Mouse (Mus musculus) heart, embryonic 11.5 days (tissue): ENCODE data around the gene Trim14. TPM values are rescaled to one million over a fixed set of nuclear protein-coding genes. Genes with fewer than 3 reads are reported as not detected.

Source experiments
- ATAC-seq: fragments of 200-750 bp; cut with Nextera tagmentation; replicated peaks from 2 replicates; pipeline ENCODE4 v1.8.0; 2017; ENCODE audit warnings: moderate library complexity; ENCODE audit not compliant: insufficient number of reproducible peaks, low FRiP score, low TSS enrichment
- H3K27ac ChIP-seq: fragments of 300-500 bp; sonication (generic); 2 replicates; pipeline ENCODE4 v1.5.1; 2014; ENCODE audit warnings: mild to moderate bottlenecking, low read depth, low read length
- H3K27me3 ChIP-seq: fragments of 300-500 bp; sonication (generic); 2 replicates; pipeline ENCODE4 v1.6.1; 2014; ENCODE audit warnings: mild to moderate bottlenecking, low read length, mixed read lengths; ENCODE audit not compliant: control insufficient read depth, insufficient read depth
- H3K36me3 ChIP-seq: fragments of 300-500 bp; sonication (generic); 2 replicates; pipeline ENCODE4 v1.6.1; 2014; ENCODE audit warnings: mild to moderate bottlenecking, low read length, moderate library complexity, mixed read lengths; ENCODE audit not compliant: control insufficient read depth, insufficient read depth
- H3K4me1 ChIP-seq: fragments of 300-500 bp; sonication (generic); 2 replicates; pipeline ENCODE4 v1.6.1; 2014; ENCODE audit warnings: low read length; ENCODE audit not compliant: control insufficient read depth, insufficient read depth
- H3K4me2 ChIP-seq: fragments of 300-500 bp; sonication (generic); 2 replicates; pipeline ENCODE4 v1.6.1; 2014; ENCODE audit warnings: mild to moderate bottlenecking, moderate library complexity
- H3K4me3 ChIP-seq: fragments of 300-500 bp; sonication (generic); 2 replicates; pipeline ENCODE4 v1.5.1; 2014; ENCODE audit warnings: low read depth, low read length
- H3K9ac ChIP-seq: fragments of 300-500 bp; sonication (generic); 2 replicates; pipeline ENCODE4 v1.6.1; 2014; ENCODE audit warnings: mild to moderate bottlenecking, low read depth, low read length, moderate library complexity
- H3K9me3 ChIP-seq: fragments of 300-500 bp; sonication (generic); replicated peaks from 2 replicates; pipeline ENCODE4 v1.6.1; 2016; ENCODE audit warnings: low read length; ENCODE audit not compliant: control insufficient read depth
- WGBS: fragments of 180-500 bp; shearing (Covaris S2); extraction: QIAGEN DNeasy Blood & Tissue Kit; methylation state at CpG from one replicate; pipeline ENCODE4 v1.1.7; 2014; ENCODE audit not compliant: insufficient replicate concordance; 5-methylcytosine and 5-hydroxymethylcytosine counted together
- polyA plus RNA-seq: library from polyadenylated mRNA; unstranded; fragments of >200 nt; fragmentation: Nextera tagmentation; extraction: Ambion mirVana; gene quantifications from 2 replicates; pipeline ENCODE4 v1.2.1, GENCODE M21; 2014

The Trim14 gene
- polyA plus RNA-seq, 1 experiment from 2014 or later = 1.8 TPM

GRCm38 (mm10) chr4:46556933-46557332 is 21.0 kb upstream of the Trim14 start:
- no peaks in the 10 kb centered on the region for H3K9me3 ChIP-seq
- ATAC-seq = no peak
- no peak overlapping the region for H3K9ac ChIP-seq
- no peak overlapping the region for H3K27ac ChIP-seq
- H3K36me3 ChIP-seq = no peaks in the 10 kb centered on the region
- no peaks in the 10 kb centered on the region for H3K27me3 ChIP-seq
- H3K4me1 ChIP-seq = no peaks in the 10 kb centered on the region; the same call in 1 of the 2 replicates
- H3K4me2 ChIP-seq = no peak overlapping the region
- no peak overlapping the region for H3K4me3 ChIP-seq
- 71% methylated on average over 3 of the region's 3 CpGs for WGBS

GRCm38 (mm10) chr4:46555762-46556161 is 19.8 kb upstream of the Trim14 start:
- no peaks in the 10 kb centered on the region; the same call in 1 of the 2 replicates for H3K4me1 ChIP-seq
- no peak overlapping the region for H3K4me3 ChIP-seq
- no peaks in the 10 kb centered on the region for H3K36me3 ChIP-seq
- H3K27me3 ChIP-seq = no peaks in the 10 kb centered on the region
- H3K27ac ChIP-seq = no peak overlapping the region
- 80% methylated on average over 9 of the region's 9 CpGs for WGBS
- no peak overlapping the region for H3K9ac ChIP-seq
- no peak for ATAC-seq
- no peaks in the 10 kb centered on the region for H3K9me3 ChIP-seq
- H3K4me2 ChIP-seq = no peak overlapping the region

DNA sequence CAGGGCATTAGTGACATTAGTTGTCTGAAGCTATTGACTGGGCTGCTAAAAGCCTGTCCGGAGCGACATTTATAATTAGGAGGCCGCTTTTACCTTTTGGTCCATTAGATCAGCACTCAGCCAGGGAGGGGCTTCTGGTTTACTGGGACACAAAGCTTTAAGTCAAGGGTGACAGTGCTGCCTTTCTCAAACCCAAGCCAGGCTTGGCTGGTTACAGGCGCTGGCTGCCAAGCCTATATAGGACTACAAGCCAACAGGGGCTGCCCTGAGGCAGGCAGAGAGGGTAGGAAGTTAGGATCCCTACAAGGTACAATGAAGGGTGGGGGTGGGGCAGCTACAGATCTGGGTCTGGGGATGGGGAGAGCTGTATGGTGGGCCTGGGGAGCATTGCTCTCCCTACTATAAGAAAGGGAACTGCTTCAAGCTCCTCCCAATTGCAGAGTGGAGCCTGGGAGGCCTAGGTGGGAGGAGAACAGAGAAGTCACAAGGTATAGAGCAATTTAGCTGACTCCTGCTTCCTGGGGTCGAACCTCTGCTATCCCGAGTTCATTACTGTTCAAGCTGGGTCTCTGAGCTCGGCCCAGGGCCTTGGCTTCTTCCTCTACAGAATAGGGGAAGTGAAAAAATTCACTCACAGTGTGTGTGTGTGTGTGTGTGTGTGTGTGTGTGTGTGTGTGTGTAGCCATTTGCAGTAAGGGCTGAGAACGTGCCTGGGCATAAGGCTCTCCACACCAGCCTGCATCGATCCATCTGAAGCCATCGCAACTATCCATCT is 18.5 kb upstream of the Trim14 start:
- Histone ChIP-seq H3K9me3 (no peaks in the 10 kb centered on the region), H3K4me3 (no peak overlapping the region), H3K9ac (no peak overlapping the region), H3K36me3 (no peaks in the 10 kb centered on the region), H3K4me1 (no peaks in the 10 kb centered on the region; the same call in 1 of the 2 replicates), H3K4me2 (no peak overlapping the region), H3K27me3 (no peaks in the 10 kb centered on the region), H3K27ac (no peak overlapping the region)
- ATAC-seq = no peak
- 70% methylated on average over 10 of the region's 10 CpGs for WGBS

GRCm38 (mm10) chr4:46553864-46554263 is 17.9 kb upstream of the Trim14 start:
- ATAC-seq = no peak
- Histone ChIP-seq H3K27me3 (no peaks in the 10 kb centered on the region), H3K4me2 (no peak overlapping the region), H3K27ac (no peak overlapping the region), H3K4me1 (no peaks in the 10 kb centered on the region; the same call in 1 of the 2 replicates), H3K9me3 (no peaks in the 10 kb centered on the region), H3K36me3 (no peaks in the 10 kb centered on the region), H3K4me3 (no peak overlapping the region), H3K9ac (no peak overlapping the region)
- 53% methylated on average over 1 of the region's 1 CpGs for WGBS

GRCm38 (mm10) chr4:46550406-46550805 is 14.5 kb upstream of the Trim14 start:
- Histone ChIP-seq H3K4me3 (no peak overlapping the region), H3K27ac (no peak overlapping the region), H3K27me3 (peaks cover 9% of the 10 kb centered on the region; the same call in 1 of the 2 replicates), H3K4me2 (no peak overlapping the region), H3K36me3 (no peaks in the 10 kb centered on the region), H3K9me3 (no peaks in the 10 kb centered on the region), H3K4me1 (no peaks in the 10 kb centered on the region; the same call in 1 of the 2 replicates), H3K9ac (no peak overlapping the region)
- no peak for ATAC-seq
- 66% methylated on average over 8 of the region's 8 CpGs for WGBS

DNA sequence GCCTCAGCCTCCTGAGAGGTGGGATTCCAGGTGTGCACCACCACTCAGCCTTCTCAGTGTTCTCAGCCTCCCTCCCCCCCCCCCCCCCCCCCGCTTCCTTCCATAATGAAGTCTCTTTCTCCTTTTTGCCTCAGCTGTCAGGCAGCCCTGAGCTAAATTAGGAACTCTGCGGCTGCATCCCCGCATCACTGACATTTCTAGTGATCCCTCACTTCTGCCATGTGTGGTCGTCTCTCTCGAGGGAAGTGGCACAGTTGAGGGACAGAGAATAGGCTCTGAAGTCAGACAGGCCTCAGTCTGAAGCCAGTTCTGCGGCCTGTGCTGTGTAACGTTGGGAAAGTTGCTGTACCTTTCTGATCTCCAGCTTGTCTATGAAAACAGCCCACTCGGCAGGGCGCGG is 14.0 kb upstream of the Trim14 start:
- ATAC-seq = no peak
- Histone ChIP-seq H3K27me3 (peaks cover 9% of the 10 kb centered on the region; the same call in 1 of the 2 replicates), H3K9me3 (no peaks in the 10 kb centered on the region), H3K36me3 (no peaks in the 10 kb centered on the region), H3K9ac (no peak overlapping the region), H3K4me3 (no peak overlapping the region), H3K4me2 (no peak overlapping the region), H3K27ac (no peak overlapping the region), H3K4me1 (no peaks in the 10 kb centered on the region; the same call in 1 of the 2 replicates)
- 62% methylated on average over 9 of the region's 10 CpGs for WGBS

- Histone ChIP-seq H3K27me3 (peaks cover 9% of the 10 kb centered on the region; the same call in 1 of the 2 replicates), H3K4me1 (no peaks in the 10 kb centered on the region), H3K27ac (no peak overlapping the region), H3K36me3 (no peaks in the 10 kb centered on the region), H3K4me2 (no peak overlapping the region), H3K9ac (no peak overlapping the region), H3K4me3 (no peak overlapping the region), H3K9me3 (no peaks in the 10 kb centered on the region)
- 36% methylated on average over 6 of the region's 6 CpGs for WGBS
- no peak for ATAC-seq
These were observed 10.8 kb upstream of the Trim14 start for GRCm38 (mm10) chr4:46546709-46547108.

GRCm38 (mm10) chr4:46545498-46545897 is 9.6 kb upstream of the Trim14 start:
- H3K9me3 ChIP-seq = no peaks in the 10 kb centered on the region
- no peak overlapping the region for H3K4me3 ChIP-seq
- 9% methylated on average over 9 of the region's 9 CpGs for whole genome bisulfite sequencing
- H3K9ac ChIP-seq = no peak overlapping the region
- no peak overlapping the region for H3K27ac ChIP-seq
- H3K36me3 ChIP-seq = no peaks in the 10 kb centered on the region
- no peak overlapping the region for H3K4me2 ChIP-seq
- no peaks in the 10 kb centered on the region for H3K4me1 ChIP-seq
- ATAC-seq = no peak
- H3K27me3 ChIP-seq = peaks cover 12% of the 10 kb centered on the region; the same call in 1 of the 2 replicates

DNA sequence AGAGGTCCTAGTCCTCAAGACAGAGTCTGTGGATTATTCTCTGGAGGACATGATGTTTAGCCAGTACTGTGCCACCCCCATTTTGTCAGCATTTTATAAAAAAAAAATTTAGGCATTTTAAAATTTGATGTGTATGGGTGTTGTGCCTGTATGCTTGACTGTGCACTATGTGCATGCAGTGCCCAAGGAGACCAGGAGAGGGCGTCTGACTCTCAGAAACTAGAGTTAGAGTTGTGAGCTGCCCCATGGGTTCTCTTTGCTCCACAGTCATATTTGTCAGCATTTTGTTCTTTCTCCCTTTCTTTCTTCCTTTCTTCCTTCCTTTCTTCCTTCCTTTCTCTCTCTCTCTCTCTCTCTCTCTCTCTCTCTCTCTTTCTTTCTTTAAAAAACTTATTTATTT is 8.4 kb upstream of the Trim14 start:
- Histone ChIP-seq H3K4me3 (no peak overlapping the region), H3K9me3 (no peaks in the 10 kb centered on the region), H3K27me3 (peaks cover 17% of the 10 kb centered on the region; the same call in 1 of the 2 replicates), H3K4me1 (no peaks in the 10 kb centered on the region), H3K36me3 (no peaks in the 10 kb centered on the region), H3K27ac (no peak overlapping the region), H3K4me2 (no peak overlapping the region), H3K9ac (no peak overlapping the region)
- WGBS = 29% methylated on average over 1 of the region's 1 CpGs
- no peak for ATAC-seq
